Mouse (Mus musculus): ENCODE measurements around the gene Dnase2a.

DNA sequence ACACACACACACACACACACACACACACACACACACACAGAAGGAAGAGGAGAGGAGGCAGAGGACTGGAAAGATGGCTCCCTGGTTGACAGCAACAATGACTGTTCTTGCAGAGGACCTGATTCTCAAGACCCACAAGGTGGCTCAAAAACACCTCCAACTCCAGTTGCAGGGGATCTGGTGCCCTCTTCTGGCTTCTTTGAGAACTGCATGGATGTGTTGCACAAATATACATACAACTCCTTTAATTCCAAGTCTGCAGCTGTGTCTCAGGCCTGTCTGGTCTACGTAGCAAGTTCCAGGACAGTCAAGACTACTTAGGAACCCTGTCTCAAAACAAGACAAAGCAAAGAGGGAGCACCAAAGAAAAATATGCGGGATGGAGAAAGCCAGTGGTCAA lies 48.4 kb downstream of the Dnase2a start:
- TF ChIP-seq CTCF (IDR thresholded peaks at IDR 0.05; ENCODE audit: control insufficient read depth, insufficient read depth, insufficient read length): peak; percentile 28
- no peak for TF ChIP-seq MAX (IDR thresholded peaks at IDR 0.05)
- TF ChIP-seq MYOD1 (IDR thresholded peaks at IDR 0.05; ENCODE audit: control insufficient read depth, insufficient read length, low read depth): no peak
- no peak for TF ChIP-seq FOSL1 (IDR thresholded peaks at IDR 0.05; ENCODE audit: insufficient read depth, low read length, poor library complexity, severe bottlenecking)
